Mouse (Mus musculus) left cerebral cortex, adult 11 months (tissue): ENCODE measurements around the gene Pi4kb.

Source experiments
- DNase-seq: peaks from one replicate; pipeline ENCODE4 v3.0.0; 2022; ENCODE audit warnings: low spot score

Pi4kb gene

DNA sequence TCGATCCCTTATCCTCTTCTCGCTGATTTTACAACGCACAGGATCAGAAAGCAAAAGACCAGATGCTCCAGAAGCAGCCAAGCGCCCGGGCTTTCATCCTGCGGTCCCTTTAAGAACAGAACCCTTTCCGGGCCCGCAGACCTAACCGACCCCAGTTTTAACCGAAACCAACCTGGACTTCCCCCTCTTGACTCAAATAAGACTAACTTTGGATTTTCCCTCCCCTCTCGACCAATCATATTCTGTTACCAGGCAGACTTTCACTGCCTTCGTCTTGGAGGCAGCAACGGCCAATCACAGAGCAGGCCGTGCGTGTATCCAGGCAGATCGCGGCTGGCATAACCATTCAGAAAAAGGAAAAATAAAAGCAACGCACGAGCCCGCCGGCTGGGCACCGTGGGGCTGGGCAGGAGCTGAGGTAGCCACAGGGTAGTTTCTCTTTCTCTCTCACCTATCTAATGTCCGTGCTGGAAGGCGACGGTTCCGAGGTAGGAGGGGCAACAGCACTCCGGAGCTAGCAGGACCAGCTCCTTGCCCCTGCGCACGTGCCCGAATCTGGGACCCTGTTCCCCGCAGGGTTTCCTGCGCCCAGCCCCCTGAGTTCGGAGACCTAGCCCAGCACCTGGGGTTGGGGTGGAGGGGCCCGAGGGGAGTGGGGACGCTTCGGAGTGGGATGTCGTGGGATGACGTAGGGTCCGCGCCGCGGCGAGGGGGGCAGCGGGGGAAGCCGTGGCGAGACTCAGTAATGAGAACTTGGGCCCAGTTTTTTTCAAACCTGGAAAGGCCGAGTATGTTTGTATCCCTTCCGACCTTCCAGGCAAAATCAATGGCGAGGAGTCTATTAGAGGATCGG is 20.5 kb upstream of the Pi4kb start, which contains the start of gene Rfx5:
Gene Rfx5, plus strand, starts transcription at position 312 of the 853 bp plus-strand sequence.
- peak; percentile 95 for DNase-seq

DNA sequence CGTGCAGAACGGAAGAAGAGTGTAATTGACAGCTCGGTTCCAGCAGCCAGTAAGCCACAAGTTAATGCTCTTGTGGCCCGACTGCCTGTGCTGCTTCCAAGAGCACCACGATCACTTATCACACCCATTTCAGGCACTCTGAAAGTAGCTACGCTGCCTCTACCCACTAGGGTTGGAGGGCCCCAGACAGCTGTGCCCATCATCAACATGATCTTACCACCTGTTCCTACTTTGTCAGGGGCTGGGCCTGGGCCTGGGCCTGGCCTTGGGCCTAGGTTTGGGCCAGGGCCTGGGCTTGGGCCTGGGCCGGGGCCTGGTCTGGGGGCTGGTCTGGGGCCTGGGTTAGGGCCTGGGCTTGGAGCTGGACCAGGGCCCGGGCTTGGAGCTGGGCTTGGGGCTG is 16.2 kb upstream of the Pi4kb start:
- no peak for DNase-seq

DNA sequence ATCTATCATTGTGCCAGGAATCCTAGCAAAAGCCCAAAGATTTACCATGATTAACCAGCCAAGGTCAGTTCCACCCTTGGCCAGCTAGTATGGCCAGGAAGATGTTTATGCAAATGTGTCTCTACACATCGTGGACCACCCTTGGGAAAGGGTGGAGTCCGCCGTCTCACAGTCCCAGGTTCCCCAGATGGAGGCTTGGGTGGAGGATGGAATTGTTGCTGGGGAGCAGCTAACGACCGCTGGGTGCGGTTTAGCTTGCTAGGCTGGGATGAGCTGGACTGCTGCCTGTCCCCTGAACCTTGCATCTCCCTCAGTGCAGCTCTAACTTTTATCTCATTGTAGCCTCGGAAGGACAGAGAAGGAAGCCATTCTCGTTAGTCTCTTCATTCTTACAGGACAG is 14.7 kb upstream of the Pi4kb start:
- DNase-seq, result no peak

DNA sequence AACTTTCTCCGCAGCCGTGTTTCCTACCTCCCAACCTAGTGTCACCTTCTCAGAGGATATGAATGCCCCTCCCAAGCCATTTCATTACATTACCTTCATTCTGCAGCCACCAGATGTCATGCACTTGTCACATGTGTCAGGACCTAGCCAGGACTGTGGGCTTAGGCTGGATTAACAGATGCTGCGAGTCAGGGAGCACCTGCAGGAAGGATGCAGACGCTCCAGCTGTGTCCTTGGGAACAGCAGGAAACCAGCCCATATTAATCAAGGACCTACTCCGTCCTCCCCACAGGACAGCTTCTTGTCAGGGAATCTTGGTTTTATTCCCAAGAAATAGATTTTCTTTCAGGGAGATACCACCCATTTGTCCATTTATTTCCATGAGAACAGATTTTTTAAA is 14.2 kb upstream of the Pi4kb start:
- no peak for DNase-seq

DNA sequence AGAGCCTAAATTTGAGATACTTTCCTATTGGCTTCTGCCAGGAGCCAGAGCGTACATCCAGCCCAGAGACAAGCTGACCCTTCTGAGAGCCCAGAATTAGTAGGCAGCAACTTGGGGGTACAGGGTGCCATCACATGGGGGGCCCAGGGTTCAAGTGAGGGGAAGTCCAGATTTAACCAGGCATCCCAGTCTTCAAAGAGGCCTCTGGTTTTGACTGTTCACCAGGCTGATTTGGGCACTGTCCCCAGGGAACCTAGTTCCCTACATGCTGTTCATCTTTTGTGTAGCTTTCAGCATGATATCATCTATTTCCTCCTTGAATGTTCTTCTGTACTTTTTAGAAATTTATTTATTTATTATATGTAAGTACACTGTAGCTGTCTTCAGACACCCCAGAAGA is 9.5 kb upstream of the Pi4kb start:
- DNase-seq, result no peak

DNA sequence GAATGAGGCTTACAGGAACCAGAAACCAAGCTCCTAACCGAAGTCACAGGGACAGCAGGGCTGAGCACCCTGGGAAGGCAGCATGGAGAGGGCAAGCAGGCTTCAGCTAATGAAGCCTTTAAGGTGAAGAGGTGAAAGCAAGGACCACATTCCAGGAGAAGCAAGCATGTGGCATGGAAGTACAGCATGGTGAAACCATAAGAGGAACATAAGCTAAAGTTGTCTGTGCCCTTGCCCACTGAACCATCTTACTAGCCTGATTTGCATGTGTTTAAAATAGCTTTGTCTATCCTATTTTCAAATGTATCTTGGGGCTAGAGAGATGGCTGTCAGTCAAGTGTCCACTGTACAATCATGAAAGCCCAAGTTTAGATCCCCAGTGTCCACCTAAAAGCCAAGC is 8.7 kb upstream of the Pi4kb start:
- DNase-seq, result no peak

DNA sequence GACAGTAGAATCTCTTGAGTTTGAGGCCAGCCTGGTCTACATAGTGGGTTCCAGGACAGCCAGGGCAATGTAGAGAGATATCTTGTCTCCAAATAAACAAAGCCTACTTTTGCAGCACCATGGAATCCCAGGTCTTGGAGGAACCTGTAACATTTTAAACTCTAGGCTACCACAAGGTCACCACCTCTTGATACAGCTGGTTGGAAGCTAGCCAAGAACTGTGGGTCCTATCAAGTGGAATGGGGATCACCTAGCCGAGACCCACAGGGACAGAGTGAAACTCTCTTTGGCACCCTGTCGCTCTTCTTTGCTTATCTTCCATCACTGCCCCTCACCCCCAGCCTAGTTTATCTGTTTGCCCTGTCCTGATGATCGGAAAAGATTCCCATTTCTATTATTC is 2.0 kb upstream of the Pi4kb start:
- no peak for DNase-seq

DNA sequence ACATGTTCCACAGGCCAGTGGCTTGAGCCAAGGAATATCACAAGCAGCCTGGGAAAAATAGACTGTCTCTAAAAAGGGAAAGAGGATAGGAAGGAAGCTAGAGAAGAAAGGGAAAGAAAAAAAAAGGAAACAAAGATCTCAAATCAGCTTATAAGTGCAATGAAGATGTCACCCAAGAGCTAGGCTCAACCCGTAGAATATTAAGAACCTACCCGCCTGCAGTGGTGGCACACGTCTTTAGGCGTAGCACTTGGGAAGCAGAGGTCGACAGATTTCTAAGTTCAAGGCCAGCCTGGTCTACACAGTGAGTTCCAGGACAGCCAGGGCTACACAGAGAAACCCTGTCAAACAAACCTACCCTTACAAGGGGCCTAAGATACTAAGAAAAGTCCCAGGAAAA is 911 bp upstream of the Pi4kb start:
- no peak for DNase-seq

DNA sequence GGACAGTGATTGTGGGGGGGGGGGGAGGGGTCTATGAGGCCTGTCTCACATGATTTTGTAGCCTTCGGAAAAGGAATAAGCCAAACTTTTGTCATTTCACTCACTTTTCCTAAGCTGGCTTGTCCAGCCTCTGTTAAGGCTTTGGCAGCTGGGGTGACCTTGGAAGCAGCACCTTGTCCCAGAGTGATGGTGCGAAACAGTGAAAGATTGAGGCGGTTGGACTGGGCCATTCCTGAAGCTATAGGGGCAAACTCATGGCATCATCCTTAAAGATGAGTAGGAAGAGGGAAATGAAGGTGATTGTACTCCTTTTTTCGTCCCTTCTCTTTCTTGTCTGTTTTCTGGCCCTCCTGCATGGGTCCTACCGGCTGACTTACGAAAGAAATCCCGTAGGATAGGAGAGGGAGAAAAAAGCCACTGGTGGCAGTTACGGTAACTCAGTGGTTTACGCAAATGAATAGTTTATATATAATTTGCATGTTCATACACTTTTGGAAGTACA is 454 bp upstream of the Pi4kb start:
- no peak for DNase-seq

DNA sequence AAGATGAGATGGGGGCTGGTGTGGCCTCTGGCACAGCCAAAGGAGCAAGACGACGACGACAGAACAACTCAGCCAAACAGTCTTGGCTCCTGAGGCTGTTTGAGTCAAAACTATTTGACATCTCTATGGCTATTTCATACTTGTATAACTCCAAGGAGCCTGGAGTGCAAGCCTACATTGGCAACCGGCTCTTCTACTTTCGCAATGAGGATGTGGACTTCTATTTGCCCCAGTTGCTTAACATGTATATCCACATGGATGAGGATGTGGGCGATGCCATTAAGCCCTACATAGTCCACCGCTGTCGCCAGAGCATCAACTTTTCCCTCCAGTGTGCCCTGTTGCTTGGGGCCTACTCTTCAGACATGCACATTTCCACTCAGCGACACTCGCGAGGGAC is 9.8 kb downstream of the Pi4kb start:
- no peak for DNase-seq

DNA sequence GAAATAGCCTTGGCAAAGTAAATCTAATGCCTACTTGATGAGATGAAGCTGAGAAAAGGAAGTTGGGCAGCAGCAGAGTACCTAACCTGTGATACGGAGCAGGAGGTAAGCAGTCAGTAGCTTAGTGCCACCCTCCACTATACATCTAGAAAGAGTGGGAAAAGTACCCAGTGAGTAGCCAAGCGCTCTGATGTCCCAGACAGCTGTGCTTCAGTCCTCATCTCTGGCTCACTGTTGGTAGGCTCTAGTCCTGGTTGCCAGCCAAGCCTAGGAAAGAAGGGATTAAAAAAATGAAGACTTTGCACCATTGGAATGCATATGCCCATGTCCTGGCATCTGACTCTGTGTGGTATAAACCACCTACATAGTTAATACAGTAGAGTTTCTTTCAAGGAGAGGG is 11.0 kb downstream of the Pi4kb start:
- DNase-seq, result no peak

DNA sequence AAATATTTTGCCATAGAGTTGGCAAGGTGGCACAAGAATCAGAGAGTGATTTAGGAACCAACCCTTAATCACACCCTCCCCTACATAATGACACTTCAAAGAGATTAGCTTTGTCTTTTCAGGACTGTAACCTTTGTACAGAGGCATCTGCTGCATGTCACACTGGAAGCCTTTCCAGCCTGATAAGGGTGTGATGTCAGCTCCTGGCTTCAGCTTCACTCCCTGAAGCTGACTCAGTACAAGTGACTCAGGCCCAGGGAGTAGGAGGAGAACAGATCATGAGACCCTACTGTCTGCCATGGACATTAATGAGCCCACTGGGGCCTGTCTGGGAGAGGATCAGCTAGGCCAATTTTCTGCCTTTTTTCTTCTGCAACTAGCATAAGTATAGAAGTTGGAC is 13.0 kb downstream of the Pi4kb start:
- no peak for DNase-seq

DNA sequence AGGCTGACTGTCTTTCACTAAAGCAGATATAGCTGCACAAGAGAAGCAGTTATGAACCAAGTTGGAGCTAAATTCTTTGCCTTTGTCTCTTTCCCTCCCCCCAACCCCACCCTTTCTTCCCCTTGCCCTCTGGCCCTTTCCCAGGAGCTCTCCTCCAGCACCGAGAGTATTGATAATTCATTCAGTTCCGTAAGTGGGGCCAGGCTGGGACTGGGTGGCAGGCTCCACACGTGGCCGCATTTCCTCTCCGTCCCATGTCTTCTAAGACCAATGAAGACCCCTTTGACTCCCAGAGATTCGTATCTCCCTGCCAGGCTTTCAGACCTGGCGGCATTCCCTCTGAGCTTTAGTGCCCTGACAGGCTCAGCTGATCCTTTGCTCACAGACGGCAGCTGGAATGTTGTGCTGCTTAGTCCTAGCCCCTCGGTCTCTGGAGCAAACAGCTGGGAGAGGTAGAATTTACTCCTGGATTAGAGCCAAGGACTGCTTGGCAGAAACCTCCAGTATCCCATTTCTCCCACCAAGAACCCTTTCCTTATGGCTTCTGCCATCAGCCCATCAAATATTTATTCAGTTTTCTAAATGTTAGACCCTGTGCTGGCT is 14.7 kb downstream of the Pi4kb start:
- no peak for DNase-seq

DNA sequence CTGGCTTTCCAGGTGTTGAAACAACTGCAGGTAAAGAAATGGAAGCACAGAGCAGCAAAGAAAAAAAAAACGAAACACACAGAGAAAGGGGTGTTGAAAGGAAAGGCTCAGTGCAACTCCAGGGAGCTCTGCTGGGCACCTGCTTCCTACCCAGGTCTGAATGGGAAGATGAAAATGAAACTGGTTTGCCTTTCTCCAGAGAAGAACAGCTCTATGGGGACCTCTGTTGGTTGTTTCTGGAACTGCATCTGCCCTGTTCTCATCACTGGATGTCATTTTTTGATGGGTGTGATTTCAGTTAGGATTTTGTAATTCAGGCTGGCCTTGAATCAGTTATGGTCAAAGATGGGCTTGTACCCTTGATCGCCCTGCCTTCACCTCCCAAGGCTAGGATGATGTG is 22.4 kb downstream of the Pi4kb start:
- peak; percentile 62 for DNase-seq

DNA sequence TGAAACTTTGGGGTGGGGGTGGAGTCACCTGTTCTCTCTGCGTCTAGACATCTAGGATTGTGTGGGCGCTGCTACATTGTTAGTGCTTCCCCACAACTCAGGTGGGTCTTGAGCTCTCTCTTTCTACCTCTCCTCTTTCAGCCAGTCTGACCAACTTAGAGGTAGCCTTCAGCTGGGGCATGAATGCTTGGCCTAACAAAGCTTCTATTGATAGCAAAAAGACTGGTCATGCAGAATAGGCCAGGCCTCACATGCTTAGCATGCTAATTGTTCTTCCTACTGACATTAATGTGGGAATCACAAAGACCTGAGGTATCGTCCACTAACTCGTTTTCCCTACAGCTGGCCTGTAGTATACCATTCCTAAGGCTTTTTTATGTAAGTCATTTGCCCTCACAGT is 28.0 kb downstream of the Pi4kb start:
- DNase-seq, result no peak

DNA sequence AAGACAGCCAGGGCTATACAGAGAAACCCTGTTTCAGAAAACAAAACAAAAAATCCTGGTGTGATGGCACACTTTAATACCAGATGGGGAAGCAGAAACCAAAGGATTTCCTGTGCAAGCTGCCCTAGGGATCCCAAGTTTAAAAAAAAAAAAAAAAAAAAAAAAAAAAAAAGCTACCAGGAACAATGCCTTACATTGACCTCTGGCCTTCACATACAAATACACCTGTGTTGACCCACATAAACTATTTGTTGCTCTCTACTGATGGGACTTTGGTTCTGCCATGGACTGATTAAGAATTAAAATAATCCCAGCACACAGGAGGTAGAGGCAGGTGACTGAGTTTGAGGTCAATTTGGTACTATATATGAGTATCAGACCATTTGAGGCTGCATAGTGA is 28.7 kb downstream of the Pi4kb start:
- DNase-seq, result no peak

DNA sequence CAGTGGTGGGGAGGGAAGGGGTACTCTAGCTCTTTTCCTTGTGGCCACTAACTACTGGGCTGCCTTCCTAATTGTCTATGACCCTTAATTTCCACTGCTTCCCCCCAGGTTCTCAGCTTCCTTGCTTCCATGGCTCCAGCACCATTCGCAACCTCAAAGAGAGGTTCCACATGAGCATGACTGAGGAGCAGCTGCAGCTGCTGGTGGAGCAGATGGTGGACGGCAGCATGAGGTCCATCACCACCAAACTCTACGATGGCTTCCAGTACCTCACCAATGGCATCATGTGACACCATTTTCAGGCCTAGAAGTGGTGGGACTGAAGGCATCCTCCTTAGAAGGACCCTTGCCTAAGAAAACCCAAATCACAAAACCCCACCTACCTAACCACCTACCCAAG is 31.1 kb downstream of the Pi4kb start:
- no peak for DNase-seq

DNA sequence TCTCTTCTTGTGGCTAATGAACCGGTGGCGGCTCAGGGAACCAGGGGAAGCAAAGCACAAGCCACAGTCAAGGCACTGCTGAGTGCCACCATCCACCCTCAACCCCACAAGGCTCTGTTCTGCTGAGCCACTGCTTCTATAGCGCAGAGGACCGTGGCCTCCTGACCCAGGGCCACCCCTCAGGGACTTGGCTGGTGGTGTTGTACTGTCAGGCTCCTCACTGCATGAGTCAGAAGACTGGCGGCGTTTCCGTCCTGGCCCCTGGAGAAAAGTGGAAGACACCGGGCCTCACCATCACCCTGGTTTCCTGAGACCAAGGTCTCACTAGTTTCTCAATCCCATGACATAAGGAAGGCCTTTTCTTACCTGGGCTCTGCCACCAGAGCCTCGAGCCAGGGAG is 33.2 kb downstream of the Pi4kb start:
- no peak for DNase-seq

DNA sequence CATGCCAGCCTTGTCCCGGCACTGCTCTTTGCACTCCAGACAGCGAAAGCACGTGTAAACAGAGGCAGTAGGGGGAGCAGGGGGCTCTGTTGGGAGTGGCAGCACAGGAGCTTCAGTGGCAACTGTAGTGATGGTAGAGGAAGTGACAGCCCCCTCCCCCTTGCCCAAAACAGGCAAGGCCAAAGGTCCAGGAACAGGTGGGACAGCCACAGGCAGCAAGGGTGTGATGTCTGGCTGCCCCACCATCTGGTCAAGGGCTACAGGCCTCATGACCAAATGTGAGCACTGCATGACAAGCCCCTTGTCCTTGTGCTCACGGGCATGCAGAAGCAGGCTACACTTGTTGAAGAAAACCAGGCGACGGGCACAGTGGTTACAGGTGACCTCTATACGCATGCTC is 35.9 kb downstream of the Pi4kb start:
- no peak for DNase-seq

DNA sequence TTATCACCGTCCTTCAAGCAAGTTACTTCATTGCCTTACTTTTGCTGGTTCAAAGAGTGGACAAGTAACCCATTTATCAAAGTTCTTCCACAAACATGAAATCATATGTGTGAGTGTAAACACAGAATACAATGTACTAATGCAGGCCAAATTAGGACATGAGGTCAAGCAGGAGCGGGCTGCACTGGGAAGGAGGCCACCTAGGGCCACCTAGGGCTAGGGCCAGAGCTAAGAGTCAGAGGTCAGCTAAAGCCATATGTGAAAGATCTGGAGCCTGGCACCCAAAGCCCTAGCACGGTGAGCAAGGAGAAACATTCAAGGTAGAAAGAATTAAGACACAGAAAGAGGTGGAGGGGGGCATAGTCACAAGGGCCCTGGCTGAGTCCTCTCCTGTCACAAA is 38.5 kb downstream of the Pi4kb start:
- DNase-seq, result no peak

DNA sequence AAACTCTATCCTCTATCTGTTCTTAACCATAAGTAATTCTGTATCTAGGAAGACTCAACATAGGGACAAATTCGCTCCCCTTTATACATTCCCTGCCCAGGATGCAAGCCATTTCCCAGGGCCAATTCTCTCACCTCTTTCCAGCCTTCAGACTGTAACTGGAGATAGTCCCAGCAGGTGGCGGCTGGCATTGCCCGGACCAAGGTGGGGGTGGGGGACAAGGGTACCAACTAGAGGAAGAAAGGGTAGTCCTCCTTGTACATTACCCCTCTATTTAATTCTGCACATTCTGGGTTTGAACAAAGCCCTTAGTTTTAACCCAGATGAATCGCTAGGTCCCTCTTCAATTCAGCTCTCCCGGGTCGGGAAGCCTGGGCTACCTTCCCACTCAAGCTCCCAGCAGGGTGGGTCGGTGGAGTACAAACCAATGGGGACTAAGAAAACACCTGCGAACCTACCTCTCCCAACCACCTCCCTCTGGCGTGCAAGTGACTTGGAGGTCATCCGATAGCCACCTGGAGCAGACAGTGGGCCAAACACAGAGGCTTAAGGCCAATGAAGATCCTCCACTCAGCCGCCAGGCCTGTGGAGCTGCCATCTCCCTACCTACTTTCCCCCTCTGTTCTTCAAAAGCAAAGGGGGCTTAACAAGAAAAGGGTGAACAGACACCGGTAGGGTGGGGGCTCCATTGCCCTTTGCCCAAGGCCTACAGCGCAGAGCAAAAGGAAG is 39.3 kb downstream of the Pi4kb start:
- no peak for DNase-seq

DNA sequence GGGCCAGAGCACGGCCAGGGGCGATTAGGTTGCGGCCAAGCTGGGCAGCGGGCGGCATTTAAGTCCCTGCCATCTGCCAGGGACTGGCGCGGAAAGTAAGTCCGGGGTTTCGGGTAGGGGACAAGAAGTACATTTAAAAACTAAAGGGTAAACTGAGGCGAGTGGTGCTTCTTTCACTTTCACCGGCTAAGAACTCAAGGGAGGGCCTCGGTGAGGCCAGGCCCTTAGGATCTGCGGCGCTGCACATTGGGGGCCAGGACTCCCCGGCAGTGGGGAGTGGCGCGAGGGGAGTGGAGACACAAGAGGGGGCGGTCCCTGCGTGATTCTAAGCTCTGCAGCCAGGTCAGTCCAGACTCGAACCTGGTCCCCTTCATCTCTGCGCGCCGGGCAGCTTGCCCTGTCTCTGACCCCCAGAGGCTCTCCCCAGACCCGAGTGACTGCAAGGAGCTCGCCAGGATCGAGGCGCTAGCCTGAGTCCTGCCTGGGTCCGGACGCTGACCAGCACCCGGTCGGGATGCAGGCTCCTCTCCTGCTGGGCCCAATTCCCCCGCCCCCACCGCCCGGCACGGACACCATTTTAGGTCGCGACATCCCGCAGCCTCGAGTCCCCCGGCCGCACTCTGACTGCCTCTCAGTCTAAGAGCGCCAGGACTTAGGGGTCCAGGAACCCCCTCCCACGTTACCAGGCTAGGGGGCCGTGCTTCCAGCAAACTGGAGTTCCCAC is 40.1 kb downstream of the Pi4kb start:
- no peak for DNase-seq
